Mouse (Mus musculus): ENCODE measurements around the gene Dhx57. TPM values are rescaled to one million over a fixed set of nuclear protein-coding genes. Genes with fewer than 3 reads are reported as not detected.
A peak's percentile ranks its signal among the peaks of the same experiment; 100 is the strongest.
"Not testable (repeated sequence)": the region's sequence is repeated elsewhere in the genome, so short reads cannot be mapped to it uniquely, and the experiment has no call there.

Dhx57 gene
- polyA plus RNA-seq, 1 experiment from 2014 or later, result 10.6 TPM

- ATAC-seq (replicated peaks; ENCODE audit: insufficient number of reproducible peaks, low FRiP score, low TSS enrichment), result no peak
- no peaks in the 10 kb centered on the region for H3K27me3 ChIP-seq (ENCODE audit: control insufficient read depth, insufficient read depth, low read length)
- H3K9ac ChIP-seq (ENCODE audit: low read depth, low read length), result no peak overlapping the region
- H3K4me2 ChIP-seq, result no peak overlapping the region
- H3K9me3 ChIP-seq (replicated peaks; ENCODE audit: control insufficient read depth, low read length), result no peaks in the 10 kb centered on the region
- no peak overlapping the region for H3K4me3 ChIP-seq (ENCODE audit: low read depth, low read length)
- H3K4me1 ChIP-seq (ENCODE audit: control insufficient read depth, insufficient read depth, low read length), result no peaks in the 10 kb centered on the region
- peaks cover 40% of the 10 kb centered on the region for H3K36me3 ChIP-seq (ENCODE audit: control insufficient read depth, insufficient read depth, low read length)
- no peak overlapping the region for H3K27ac ChIP-seq (ENCODE audit: low read depth, low read length)
- 69% methylated on average over 13 of the region's 13 CpGs for WGBS (ENCODE audit: insufficient replicate concordance)
These were observed 47.2 kb downstream of the Dhx57 start for GRCm38 (mm10) chr17:80243116-80243515.

- Histone ChIP-seq H3K36me3 (ENCODE audit: control insufficient read depth, insufficient read depth, low read length) (peaks cover 39% of the 10 kb centered on the region), H3K27me3 (ENCODE audit: control insufficient read depth, insufficient read depth, low read length) (no peaks in the 10 kb centered on the region), H3K9me3 (replicated peaks; ENCODE audit: control insufficient read depth, low read length) (no peaks in the 10 kb centered on the region), H3K4me3 (ENCODE audit: low read depth, low read length) (no peak overlapping the region), H3K9ac (ENCODE audit: low read depth, low read length) (no peak overlapping the region), H3K4me2 (no peak overlapping the region), H3K4me1 (ENCODE audit: control insufficient read depth, insufficient read depth, low read length) (no peaks in the 10 kb centered on the region), H3K27ac (ENCODE audit: low read depth, low read length) (no peak overlapping the region)
- no peak for ATAC-seq (replicated peaks; ENCODE audit: insufficient number of reproducible peaks, low FRiP score, low TSS enrichment)
- 87% methylated on average over 9 of the region's 9 CpGs for WGBS (ENCODE audit: insufficient replicate concordance)
These were observed 48.7 kb downstream of the Dhx57 start for GRCm38 (mm10) chr17:80241594-80241993.

- H3K36me3 ChIP-seq (ENCODE audit: control insufficient read depth, insufficient read depth, low read length), result peaks cover 31% of the 10 kb centered on the region
- no peak overlapping the region for H3K9ac ChIP-seq (ENCODE audit: low read depth, low read length)
- WGBS (ENCODE audit: insufficient replicate concordance), result 88% methylated on average over 5 of the region's 5 CpGs
- H3K9me3 ChIP-seq (replicated peaks; ENCODE audit: control insufficient read depth, low read length), result no peaks in the 10 kb centered on the region
- H3K4me3 ChIP-seq (ENCODE audit: low read depth, low read length), result no peak overlapping the region
- no peak for ATAC-seq (replicated peaks; ENCODE audit: insufficient number of reproducible peaks, low FRiP score, low TSS enrichment)
- no peak overlapping the region for H3K27ac ChIP-seq (ENCODE audit: low read depth, low read length)
- no peaks in the 10 kb centered on the region for H3K27me3 ChIP-seq (ENCODE audit: control insufficient read depth, insufficient read depth, low read length)
- no peak overlapping the region for H3K4me2 ChIP-seq
- H3K4me1 ChIP-seq (ENCODE audit: control insufficient read depth, insufficient read depth, low read length), result no peaks in the 10 kb centered on the region
These were observed 52.8 kb downstream of the Dhx57 start for GRCm38 (mm10) chr17:80237475-80237874.

DNA sequence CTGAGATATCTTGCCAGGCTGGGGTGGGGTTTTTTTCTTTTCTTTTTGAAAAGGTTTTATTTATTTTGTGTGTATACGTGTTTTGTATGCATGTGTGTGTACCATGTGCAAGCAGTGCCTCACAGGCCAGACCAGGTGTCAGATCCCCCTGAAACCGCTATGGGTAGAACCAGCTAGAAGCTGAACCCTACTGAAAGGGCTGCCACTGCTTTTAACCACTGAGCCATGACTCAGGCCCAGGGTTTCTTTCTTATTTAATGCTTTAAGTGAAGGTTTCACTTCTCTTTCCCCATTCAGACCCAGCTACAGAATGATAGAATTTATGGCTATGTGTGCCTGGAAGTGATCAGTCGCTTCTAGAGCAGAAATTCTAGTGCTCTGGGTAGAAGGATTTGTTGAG lies 53.5 kb downstream of the Dhx57 start:
- WGBS (ENCODE audit: insufficient replicate concordance), result 95% methylated on average over 3 of the region's 3 CpGs
- H3K9me3 ChIP-seq (replicated peaks; ENCODE audit: control insufficient read depth, low read length), result no peaks in the 10 kb centered on the region
- no peaks in the 10 kb centered on the region for H3K27me3 ChIP-seq (ENCODE audit: control insufficient read depth, insufficient read depth, low read length)
- H3K36me3 ChIP-seq (ENCODE audit: control insufficient read depth, insufficient read depth, low read length), result peaks cover 25% of the 10 kb centered on the region
- no peak overlapping the region for H3K4me2 ChIP-seq
- no peak overlapping the region for H3K27ac ChIP-seq (ENCODE audit: low read depth, low read length)
- no peak overlapping the region for H3K9ac ChIP-seq (ENCODE audit: low read depth, low read length)
- no peak for ATAC-seq (replicated peaks; ENCODE audit: insufficient number of reproducible peaks, low FRiP score, low TSS enrichment)
- H3K4me1 ChIP-seq (ENCODE audit: control insufficient read depth, insufficient read depth, low read length), result no peaks in the 10 kb centered on the region
- H3K4me3 ChIP-seq (ENCODE audit: low read depth, low read length), result no peak overlapping the region

DNA sequence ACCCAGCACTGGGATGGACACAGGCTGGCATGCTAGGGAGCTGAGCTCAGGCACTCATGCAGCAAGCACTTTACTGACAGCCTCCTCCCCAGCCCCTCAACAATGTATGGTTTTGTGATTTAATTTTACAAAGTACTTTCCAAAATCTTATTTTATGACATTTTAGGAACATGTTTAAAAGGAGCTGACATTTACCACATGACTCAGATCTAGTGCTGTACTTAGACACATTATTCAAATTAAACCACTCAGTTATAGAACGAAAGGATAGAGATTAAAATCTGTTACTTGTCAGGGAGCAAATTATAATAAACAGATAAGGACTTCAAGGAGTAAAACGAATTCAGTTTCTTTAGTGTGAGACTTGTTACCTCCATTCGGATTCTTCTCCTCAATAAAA lies 54.8 kb downstream of the Dhx57 start:
- peaks cover 18% of the 10 kb centered on the region for H3K36me3 ChIP-seq (ENCODE audit: control insufficient read depth, insufficient read depth, low read length)
- H3K4me1 ChIP-seq (ENCODE audit: control insufficient read depth, insufficient read depth, low read length), result no peaks in the 10 kb centered on the region
- no peak overlapping the region for H3K9ac ChIP-seq (ENCODE audit: low read depth, low read length)
- no peak for ATAC-seq (replicated peaks; ENCODE audit: insufficient number of reproducible peaks, low FRiP score, low TSS enrichment)
- no peak overlapping the region for H3K27ac ChIP-seq (ENCODE audit: low read depth, low read length)
- H3K27me3 ChIP-seq (ENCODE audit: control insufficient read depth, insufficient read depth, low read length), result no peaks in the 10 kb centered on the region
- no peak overlapping the region for H3K4me2 ChIP-seq
- WGBS (ENCODE audit: insufficient replicate concordance), result 73% methylated on average over 3 of the region's 3 CpGs
- H3K9me3 ChIP-seq (replicated peaks; ENCODE audit: control insufficient read depth, low read length), result no peaks in the 10 kb centered on the region
- H3K4me3 ChIP-seq (ENCODE audit: low read depth, low read length), result no peak overlapping the region

DNA sequence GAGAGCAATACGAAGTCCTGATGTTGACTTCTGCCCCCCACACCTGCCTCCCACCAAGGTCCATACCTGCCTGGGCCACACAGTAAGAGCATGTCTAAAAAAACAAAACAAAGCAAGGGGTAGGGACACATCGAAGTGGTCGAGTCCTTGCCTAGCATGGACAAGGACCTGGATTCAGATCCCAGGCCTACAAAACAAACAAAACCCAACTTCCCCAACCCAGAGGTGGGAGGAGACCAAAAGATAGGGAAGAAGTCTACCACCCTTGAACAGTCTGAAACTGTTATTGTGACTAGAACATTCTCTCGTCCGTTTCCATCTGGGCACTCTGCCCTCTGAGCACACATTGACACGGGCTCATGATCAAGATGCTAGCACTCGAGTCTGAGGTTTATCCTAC lies 55.9 kb downstream of the Dhx57 start:
- H3K4me3 ChIP-seq (ENCODE audit: low read depth, low read length), result no peak overlapping the region
- no peaks in the 10 kb centered on the region for H3K4me1 ChIP-seq (ENCODE audit: control insufficient read depth, insufficient read depth, low read length)
- no peaks in the 10 kb centered on the region for H3K9me3 ChIP-seq (replicated peaks; ENCODE audit: control insufficient read depth, low read length)
- peaks cover 12% of the 10 kb centered on the region for H3K36me3 ChIP-seq (ENCODE audit: control insufficient read depth, insufficient read depth, low read length)
- H3K27ac ChIP-seq (ENCODE audit: low read depth, low read length), result no peak overlapping the region
- no peaks in the 10 kb centered on the region for H3K27me3 ChIP-seq (ENCODE audit: control insufficient read depth, insufficient read depth, low read length)
- WGBS (ENCODE audit: insufficient replicate concordance), result 83% methylated on average over 7 of the region's 7 CpGs
- H3K4me2 ChIP-seq, result no peak overlapping the region
- ATAC-seq (replicated peaks; ENCODE audit: insufficient number of reproducible peaks, low FRiP score, low TSS enrichment), result no peak
- H3K9ac ChIP-seq (ENCODE audit: low read depth, low read length), result no peak overlapping the region

- 91% methylated on average over 5 of the region's 5 CpGs for WGBS (ENCODE audit: insufficient replicate concordance)
- H3K4me3 ChIP-seq (ENCODE audit: low read depth, low read length), result no peak overlapping the region
- no peak overlapping the region for H3K27ac ChIP-seq (ENCODE audit: low read depth, low read length)
- no peaks in the 10 kb centered on the region for H3K27me3 ChIP-seq (ENCODE audit: control insufficient read depth, insufficient read depth, low read length)
- no peak for ATAC-seq (replicated peaks; ENCODE audit: insufficient number of reproducible peaks, low FRiP score, low TSS enrichment)
- no peaks in the 10 kb centered on the region for H3K9me3 ChIP-seq (replicated peaks; ENCODE audit: control insufficient read depth, low read length)
- no peak overlapping the region for H3K4me2 ChIP-seq
- H3K4me1 ChIP-seq (ENCODE audit: control insufficient read depth, insufficient read depth, low read length), result no peaks in the 10 kb centered on the region
- H3K36me3 ChIP-seq (ENCODE audit: control insufficient read depth, insufficient read depth, low read length), result peaks cover 9% of the 10 kb centered on the region
- H3K9ac ChIP-seq (ENCODE audit: low read depth, low read length), result no peak overlapping the region
These were observed 56.4 kb downstream of the Dhx57 start for GRCm38 (mm10) chr17:80233844-80234243.

DNA sequence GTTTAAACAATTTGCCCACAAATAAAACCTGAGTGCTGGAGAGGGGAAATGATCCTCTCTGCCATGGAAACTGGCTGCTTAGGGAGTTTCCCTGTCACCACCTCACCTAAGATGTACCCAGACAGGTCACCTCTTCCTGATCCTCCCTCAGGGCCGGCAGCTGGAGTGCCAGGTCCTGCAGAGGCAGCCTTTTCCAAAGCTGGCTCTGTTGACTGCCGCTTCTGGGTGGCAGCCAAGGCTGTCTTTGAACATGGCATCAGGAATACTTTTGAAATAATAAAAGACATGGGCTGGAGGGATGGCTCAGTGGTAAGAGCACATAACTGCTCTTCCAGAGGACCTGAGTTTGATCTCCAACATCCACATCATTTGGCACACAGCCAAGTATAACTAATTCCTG lies 60.9 kb downstream of the Dhx57 start:
- H3K27ac ChIP-seq (ENCODE audit: low read depth, low read length), result no peak overlapping the region
- WGBS (ENCODE audit: insufficient replicate concordance), result 85% methylated on average over 2 of the region's 2 CpGs
- H3K4me3 ChIP-seq (ENCODE audit: low read depth, low read length), result no peak overlapping the region
- 0 out of 2 replicates have a peak, but pooled peaks cover 3% of the 10 kb centered on the region for H3K4me1 ChIP-seq (ENCODE audit: control insufficient read depth, insufficient read depth, low read length)
- ATAC-seq (replicated peaks; ENCODE audit: insufficient number of reproducible peaks, low FRiP score, low TSS enrichment), result no peak
- H3K36me3 ChIP-seq (ENCODE audit: control insufficient read depth, insufficient read depth, low read length), result no peaks in the 10 kb centered on the region
- H3K9me3 ChIP-seq (replicated peaks; ENCODE audit: control insufficient read depth, low read length), result no peaks in the 10 kb centered on the region
- H3K9ac ChIP-seq (ENCODE audit: low read depth, low read length), result no peak overlapping the region
- H3K27me3 ChIP-seq (ENCODE audit: control insufficient read depth, insufficient read depth, low read length), result no peaks in the 10 kb centered on the region
- no peak overlapping the region for H3K4me2 ChIP-seq

DNA sequence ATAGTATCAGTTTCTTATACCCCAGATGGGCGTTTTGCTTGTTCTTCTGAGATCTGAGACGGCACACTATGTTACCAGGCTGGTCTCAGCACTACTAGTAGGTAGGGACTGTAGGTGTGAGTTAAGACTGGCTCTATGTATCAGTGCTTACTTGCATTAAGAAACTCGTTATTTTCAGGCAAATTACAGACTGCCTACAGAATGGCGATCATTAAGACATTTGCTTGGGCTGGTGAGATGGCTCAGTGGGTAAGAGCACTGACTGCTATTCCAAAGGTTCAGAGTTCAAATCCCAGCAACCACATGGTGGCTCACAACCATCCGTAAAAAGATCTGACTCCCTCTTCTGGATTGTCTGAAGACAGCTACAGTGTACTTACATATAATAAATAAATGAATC lies 65.1 kb downstream of the Dhx57 start:
- 53% methylated on average over 5 of the region's 5 CpGs for WGBS (ENCODE audit: insufficient replicate concordance)
- H3K9ac ChIP-seq (ENCODE audit: low read depth, low read length), result peak overlapping the region; percentile 90
- peak overlapping the region; percentile 92; the same call in 1 of the 2 replicates for H3K27ac ChIP-seq (ENCODE audit: low read depth, low read length)
- H3K4me1 ChIP-seq (ENCODE audit: control insufficient read depth, insufficient read depth, low read length); H3K9me3 ChIP-seq (replicated peaks; ENCODE audit: control insufficient read depth, low read length); H3K36me3 ChIP-seq (ENCODE audit: control insufficient read depth, insufficient read depth, low read length); H3K27me3 ChIP-seq (ENCODE audit: control insufficient read depth, insufficient read depth, low read length); ATAC-seq (replicated peaks; ENCODE audit: insufficient number of reproducible peaks, low FRiP score, low TSS enrichment): not testable (repeated sequence)
- H3K4me3 ChIP-seq (ENCODE audit: low read depth, low read length), result peak overlapping the region; percentile 69
- peak overlapping the region; percentile 71 for H3K4me2 ChIP-seq

Data from heart, embryonic 11.5 days (tissue).